Mouse (Mus musculus) midbrain, postnatal 0 days (tissue): ENCODE data around the gene Ugt1a6a. TPM values are rescaled to one million over a fixed set of nuclear protein-coding genes. Genes with fewer than 3 reads are reported as not detected.

Experiments
- ATAC-seq: fragments of 200-750 bp; cut with Nextera tagmentation; 2 replicates; pipeline ENCODE4 v1.8.0; 2017; ENCODE audit warnings: moderate number of reproducible peaks, mild to moderate bottlenecking, moderate TSS enrichment, moderate library complexity; ENCODE audit not compliant: low FRiP score
- DNase-seq: peaks from one replicate; pipeline ENCODE4 v3.0.0-alpha.2; 2015; ENCODE audit warnings: low spot score
- H3K27ac ChIP-seq: fragments of 300-500 bp; sonication (generic); 2 replicates; pipeline ENCODE4 v1.5.1; 2014; ENCODE audit warnings: low read depth, mild to moderate bottlenecking, low read length, mixed read lengths
- H3K27me3 ChIP-seq: fragments of 300-500 bp; sonication (generic); 2 replicates; pipeline ENCODE4 v1.6.1; 2014; ENCODE audit warnings: low read length, control low read depth, mixed read lengths; ENCODE audit not compliant: insufficient read depth
- H3K36me3 ChIP-seq: fragments of 300-500 bp; sonication (generic); 2 replicates; pipeline ENCODE4 v1.6.1; 2014; ENCODE audit warnings: low read length, control low read depth, mixed read lengths; ENCODE audit not compliant: insufficient read depth
- H3K4me1 ChIP-seq: fragments of 300-500 bp; sonication (generic); 2 replicates; pipeline ENCODE4 v1.6.1; 2014; ENCODE audit warnings: mild to moderate bottlenecking, control low read depth, antibody characterized with exemption, low read length, mixed read lengths; ENCODE audit not compliant: insufficient read depth
- H3K4me2 ChIP-seq: fragments of 300-500 bp; sonication (generic); 2 replicates; pipeline ENCODE4 v1.6.1; 2014; ENCODE audit warnings: low read depth, mild to moderate bottlenecking, low read length, mixed read lengths; ENCODE audit not compliant: poor library complexity, severe bottlenecking
- H3K4me3 ChIP-seq: fragments of 300-500 bp; sonication (generic); 2 replicates; pipeline ENCODE4 v1.5.1; 2014; ENCODE audit warnings: low read depth, mild to moderate bottlenecking, low read length, moderate library complexity
- H3K9ac ChIP-seq: fragments of 300-500 bp; sonication (generic); replicated peaks from 2 replicates; pipeline ENCODE4 v1.6.1; 2014; ENCODE audit warnings: mild to moderate bottlenecking, low read length, moderate library complexity, mixed read lengths; ENCODE audit not compliant: poor library complexity, severe bottlenecking
- H3K9me3 ChIP-seq: fragments of 300-500 bp; sonication (generic); 2 replicates; pipeline ENCODE4 v1.6.1; 2016; ENCODE audit warnings: low read length, control low read depth
- CTCF ChIP-seq: IDR thresholded peaks from 2 replicates; pipeline ENCODE4 v1.5.1; 2016; ENCODE audit warnings: antibody characterized with exemption, mild to moderate bottlenecking
- WGBS: fragments of 180-500 bp; shearing (Covaris S2); extraction: QIAGEN DNeasy Blood & Tissue Kit; methylation state at CpG from one replicate; pipeline ENCODE4 v1.1.7; 2014; 5-methylcytosine and 5-hydroxymethylcytosine counted together
- polyA plus RNA-seq: library from polyadenylated mRNA; unstranded; fragments of >200 nt; fragmentation: Nextera tagmentation; extraction: Ambion mirVana; gene quantifications from 2 replicates; pipeline ENCODE4 v1.2.1, GENCODE M21; 2015
- total RNA-seq: library from RNA; depleted of rRNA; stranded (reverse); fragments of >200 nt; gene quantifications from 2 replicates; pipeline ENCODE4 v1.2.3, GENCODE M21; 2014

Gene Ugt1a6a
- total and polyA plus RNA-seq, 2 experiments from 2014 or later: 2.3 to 3.8 TPM

DNA sequence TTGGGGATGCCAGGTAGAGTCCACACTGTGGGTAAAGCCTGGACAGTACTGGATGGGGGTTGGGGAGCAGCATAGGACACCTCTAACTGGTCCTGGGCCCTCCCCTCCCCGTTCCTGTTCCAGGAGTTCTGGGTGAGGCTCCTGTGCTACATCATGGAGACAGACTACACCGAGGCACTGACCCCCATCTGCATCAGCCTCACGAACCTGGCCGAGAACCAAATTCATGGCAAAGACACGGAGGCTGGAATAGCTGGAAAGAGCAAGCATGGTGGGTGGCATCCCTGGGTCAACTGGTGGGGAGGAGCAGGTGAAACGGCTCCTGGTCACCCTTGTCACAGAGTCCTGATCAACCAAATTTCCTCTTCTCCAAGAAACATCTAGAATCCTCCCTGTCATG, 104.2 kb downstream of the Ugt1a6a start:
- no peak overlapping the region for H3K4me3 ChIP-seq
- peaks cover 97% of the 10 kb centered on the region for H3K9me3 ChIP-seq
- H3K27ac ChIP-seq: no peak overlapping the region
- WGBS: 75% methylated on average over 6 of the region's 6 CpGs
- TF ChIP-seq CTCF: no peak
- no peak for DNase-seq
- ATAC-seq: no peak
- no peak overlapping the region for H3K4me2 ChIP-seq
- H3K36me3 ChIP-seq: no peaks in the 10 kb centered on the region
- no peaks in the 10 kb centered on the region for H3K4me1 ChIP-seq
- H3K9ac ChIP-seq: no peak overlapping the region
- no peaks in the 10 kb centered on the region for H3K27me3 ChIP-seq

DNA sequence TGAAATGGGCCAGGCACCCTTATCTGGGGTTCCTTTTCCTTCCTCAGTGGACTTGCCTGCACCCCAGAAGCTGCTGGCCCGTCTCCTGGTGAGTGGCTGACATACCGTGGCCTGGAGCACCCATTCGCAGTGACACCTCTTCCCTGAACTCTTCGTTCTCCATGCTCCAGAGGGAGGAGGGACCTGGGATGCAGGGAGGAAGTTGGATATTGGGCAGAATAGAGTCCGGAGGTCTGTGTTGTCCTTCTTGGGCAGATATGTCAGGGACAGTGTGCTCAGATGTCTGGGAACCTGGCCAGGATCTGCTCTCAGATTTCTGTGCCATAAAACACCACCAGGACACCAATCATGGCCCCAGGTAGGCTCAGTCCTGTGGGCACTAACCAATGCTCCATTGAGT, 105.5 kb downstream of the Ugt1a6a start:
- Histone ChIP-seq H3K9ac (no peak overlapping the region), H3K4me3 (no peak overlapping the region), H3K4me1 (no peaks in the 10 kb centered on the region), H3K9me3 (peaks cover 97% of the 10 kb centered on the region), H3K36me3 (no peaks in the 10 kb centered on the region), H3K4me2 (no peak overlapping the region), H3K27ac (no peak overlapping the region), H3K27me3 (no peaks in the 10 kb centered on the region)
- DNase-seq (no peak), ATAC-seq (no peak)
- TF ChIP-seq CTCF: no peak
- WGBS: 71% methylated on average over 5 of the region's 5 CpGs

DNA sequence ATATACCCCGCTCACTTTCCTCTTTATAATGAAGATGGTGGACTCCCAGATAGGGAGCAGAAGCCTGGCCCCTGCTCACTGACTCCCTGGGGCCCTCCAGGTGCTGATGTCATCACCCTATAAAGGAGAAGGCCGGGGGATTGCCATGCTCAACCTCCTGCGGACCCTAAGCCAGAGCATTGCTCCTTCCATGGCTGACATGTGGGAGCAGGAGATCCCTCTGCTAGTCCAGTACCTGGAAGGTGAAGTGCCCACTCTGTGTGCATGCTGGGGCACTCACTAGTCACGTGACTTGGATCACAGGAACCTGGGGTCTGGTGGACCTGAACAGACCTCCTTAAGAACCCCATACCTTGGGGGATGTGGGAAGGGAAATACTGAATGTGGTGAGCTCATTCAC, 106.0 kb downstream of the Ugt1a6a start:
- DNase-seq (no peak), ATAC-seq (peak; percentile 8; the same call in 1 of the 2 replicates)
- Histone ChIP-seq H3K4me2 (no peak overlapping the region), H3K9me3 (peaks cover 97% of the 10 kb centered on the region), H3K4me3 (no peak overlapping the region), H3K27ac (no peak overlapping the region), H3K27me3 (no peaks in the 10 kb centered on the region), H3K36me3 (no peaks in the 10 kb centered on the region), H3K4me1 (no peaks in the 10 kb centered on the region), H3K9ac (no peak overlapping the region)
- TF ChIP-seq CTCF: no peak
- WGBS: 71% methylated on average over 4 of the region's 4 CpGs

DNA sequence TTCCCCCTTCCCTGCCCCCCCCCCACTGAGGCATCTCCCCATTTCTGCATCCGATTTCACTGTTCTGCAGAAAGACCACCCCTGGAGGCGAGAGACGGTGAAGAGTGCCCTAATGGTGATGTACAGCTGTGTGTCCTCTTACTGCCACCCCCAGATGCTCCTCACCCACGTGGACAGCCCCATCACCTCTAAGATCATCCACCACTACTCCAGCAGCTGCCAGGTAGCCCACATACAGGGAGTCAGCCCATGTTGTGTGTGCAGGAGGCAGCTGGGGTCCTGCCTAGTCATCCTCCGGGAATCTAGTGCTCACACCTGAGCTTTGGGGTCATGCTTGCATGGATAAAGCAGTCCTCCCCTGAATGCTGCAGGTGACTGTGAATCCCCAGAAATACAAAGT, 109.3 kb downstream of the Ugt1a6a start:
- 66% methylated on average over 5 of the region's 5 CpGs for WGBS
- ATAC-seq: no peak

DNA sequence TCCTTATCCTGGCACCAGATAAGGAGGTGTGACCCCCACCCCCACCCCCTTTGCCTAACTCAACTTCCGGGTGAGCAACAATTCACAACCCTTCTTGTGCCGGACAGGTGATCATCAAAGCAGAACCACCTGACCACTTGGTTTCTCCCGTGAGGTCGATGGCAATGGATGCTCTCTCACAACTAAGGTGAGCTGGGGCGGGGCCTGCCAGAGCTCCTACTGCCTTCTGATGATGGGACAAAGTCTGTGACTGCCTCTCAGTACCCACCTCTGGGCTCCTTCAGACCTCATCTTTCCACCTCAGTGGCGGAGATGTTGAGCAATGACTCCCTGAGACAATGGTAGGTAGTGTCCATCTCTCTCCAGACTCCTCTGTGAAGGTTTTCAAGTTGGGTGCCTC, 111.3 kb downstream of the Ugt1a6a start:
- Histone ChIP-seq H3K4me3 (no peak overlapping the region), H3K27me3 (no peaks in the 10 kb centered on the region), H3K27ac (no peak overlapping the region), H3K4me1 (no peaks in the 10 kb centered on the region), H3K4me2 (no peak overlapping the region), H3K36me3 (no peaks in the 10 kb centered on the region), H3K9me3 (peaks cover 100% of the 10 kb centered on the region), H3K9ac (no peak overlapping the region)
- no peak for DNase-seq
- 75% methylated on average over 6 of the region's 6 CpGs for WGBS
- no peak for TF ChIP-seq CTCF
- ATAC-seq: no peak; the same call in 1 of the 2 replicates

More for the DNA sequence above, 109.3 kb downstream of the Ugt1a6a start:
- no peak overlapping the region for H3K4me2 ChIP-seq
- no peaks in the 10 kb centered on the region for H3K4me1 ChIP-seq
- peaks cover 100% of the 10 kb centered on the region for H3K9me3 ChIP-seq
- no peaks in the 10 kb centered on the region for H3K27me3 ChIP-seq
- no peak overlapping the region for H3K9ac ChIP-seq
- no peak for DNase-seq
- H3K4me3 ChIP-seq: no peak overlapping the region
- H3K27ac ChIP-seq: no peak overlapping the region
- no peak for TF ChIP-seq CTCF
- no peaks in the 10 kb centered on the region for H3K36me3 ChIP-seq

DNA sequence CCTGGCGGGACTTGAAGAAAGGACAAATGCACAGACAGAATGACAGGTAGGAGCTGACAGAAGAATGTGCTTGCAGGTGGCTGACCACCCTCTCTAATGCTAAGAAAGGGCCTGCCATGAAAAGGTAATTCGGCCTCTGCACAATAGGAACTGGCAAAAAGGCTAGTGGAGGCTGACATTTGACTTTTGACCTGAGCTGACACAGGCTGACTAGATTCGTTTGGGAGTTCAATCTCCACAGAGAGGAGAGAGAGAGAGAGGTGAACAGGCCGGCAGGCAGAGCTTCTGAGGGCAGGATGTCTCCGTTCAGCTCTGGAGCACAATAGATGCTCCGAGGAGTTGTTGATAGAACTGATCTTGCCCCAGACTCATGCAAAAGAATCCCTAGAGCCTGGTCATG, 111.8 kb downstream of the Ugt1a6a start:
- DNase-seq: no peak
- H3K27ac ChIP-seq: no peak overlapping the region
- H3K27me3 ChIP-seq: no peaks in the 10 kb centered on the region
- no peaks in the 10 kb centered on the region for H3K4me1 ChIP-seq
- H3K4me3 ChIP-seq: no peak overlapping the region
- H3K4me2 ChIP-seq: no peak overlapping the region
- H3K9ac ChIP-seq: no peak overlapping the region
- H3K36me3 ChIP-seq: no peaks in the 10 kb centered on the region
- TF ChIP-seq CTCF: no peak
- no peak for ATAC-seq
- WGBS: 44% methylated on average over 6 of the region's 6 CpGs
- H3K9me3 ChIP-seq: peaks cover 100% of the 10 kb centered on the region
